Mouse (Mus musculus): ENCODE data around the gene Lenep. TPM values are rescaled to one million over a fixed set of nuclear protein-coding genes. Genes with fewer than 3 reads are reported as not detected.

Lenep gene
- total RNA-seq, 2 experiments from 2014 or later, result 1.1 to 3.5 TPM

DNA sequence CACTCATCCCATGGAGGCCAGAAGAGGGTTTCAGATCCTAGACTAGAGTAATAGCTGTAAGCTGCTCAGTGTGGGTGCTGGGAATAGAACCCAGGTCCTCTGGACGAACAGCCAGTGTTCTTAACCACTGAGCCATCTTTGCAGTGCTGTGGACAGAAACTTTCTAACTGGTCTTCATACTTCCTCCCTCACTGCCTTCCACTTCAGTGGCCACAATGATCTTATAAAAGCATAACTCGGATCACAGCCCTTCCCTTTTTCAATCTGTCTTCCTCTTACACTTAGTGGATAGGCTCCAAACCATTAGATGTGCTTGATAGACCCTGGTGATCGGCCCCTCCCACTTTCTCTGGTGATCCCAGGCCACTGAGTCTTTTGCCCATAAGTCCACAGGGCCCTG lies 42.4 kb downstream of the Lenep start:
- intact Hi-C loops (cut with DNase I), result no loop called here
- no peak for TF ChIP-seq CTCF (IDR thresholded peaks at IDR 0.05)
- H3K4me3 ChIP-seq, result no peak overlapping the region

DNA sequence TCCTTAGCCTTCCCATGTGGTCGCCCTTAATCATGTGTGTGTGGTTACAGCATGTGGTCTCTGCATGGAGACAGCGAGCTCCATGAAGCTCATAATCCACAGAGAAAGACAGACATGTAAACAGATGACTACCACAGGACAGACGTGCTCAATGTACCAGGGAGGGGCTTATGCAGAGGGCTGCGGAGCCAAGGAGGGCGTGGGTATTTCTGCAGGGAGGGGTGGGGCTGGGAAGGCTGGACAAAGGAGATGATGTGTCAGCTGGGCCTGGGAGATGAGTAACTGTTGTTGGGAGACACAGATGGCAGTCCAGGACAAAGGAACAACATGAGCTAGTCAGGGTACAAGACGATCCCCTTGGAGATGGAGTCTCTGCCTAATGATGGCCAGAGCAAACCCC lies 43.0 kb downstream of the Lenep start:
- Histone ChIP-seq H3K4me3 (no peak overlapping the region), H3K27ac (no peak overlapping the region)
- TF ChIP-seq CTCF (IDR thresholded peaks at IDR 0.05), result no peak
- no peak for DNase-seq (ENCODE audit: extremely low spot score in 1 of 2, low spot score in 2 of 2)
- intact Hi-C loops (cut with DNase I), result no loop called here

More for the DNA sequence above, 42.4 kb downstream of the Lenep start:
- no peak overlapping the region for H3K27ac ChIP-seq
- no peak for DNase-seq (ENCODE audit: extremely low spot score in 1 of 2, low spot score in 2 of 2)

DNA sequence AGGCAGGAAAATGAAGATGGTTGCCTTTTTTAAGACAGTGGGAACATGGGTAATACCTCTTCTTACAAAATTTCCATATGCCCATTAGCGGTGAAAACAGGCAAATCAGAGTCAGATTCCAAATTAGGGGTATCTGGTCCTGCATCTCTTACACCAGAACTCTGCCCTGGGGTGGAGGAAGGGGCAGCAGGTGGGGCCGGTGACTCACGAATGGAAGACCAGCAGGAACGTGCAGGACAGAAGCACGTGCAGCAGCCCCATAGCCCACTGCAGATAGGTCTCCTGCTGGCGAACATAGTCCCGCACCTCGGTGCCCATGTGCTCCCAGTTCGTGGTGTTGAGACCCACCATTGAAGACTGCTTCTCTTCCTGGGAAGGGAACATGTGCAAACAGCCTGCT lies 46.6 kb downstream of the Lenep start:
- Histone ChIP-seq H3K27ac (no peak overlapping the region), H3K4me3 (no peak overlapping the region)
- no peak for TF ChIP-seq CTCF (IDR thresholded peaks at IDR 0.05)
- no peak for DNase-seq (ENCODE audit: extremely low spot score in 1 of 2, low spot score in 2 of 2)
- intact Hi-C loops (cut with DNase I), result no loop called here

DNA sequence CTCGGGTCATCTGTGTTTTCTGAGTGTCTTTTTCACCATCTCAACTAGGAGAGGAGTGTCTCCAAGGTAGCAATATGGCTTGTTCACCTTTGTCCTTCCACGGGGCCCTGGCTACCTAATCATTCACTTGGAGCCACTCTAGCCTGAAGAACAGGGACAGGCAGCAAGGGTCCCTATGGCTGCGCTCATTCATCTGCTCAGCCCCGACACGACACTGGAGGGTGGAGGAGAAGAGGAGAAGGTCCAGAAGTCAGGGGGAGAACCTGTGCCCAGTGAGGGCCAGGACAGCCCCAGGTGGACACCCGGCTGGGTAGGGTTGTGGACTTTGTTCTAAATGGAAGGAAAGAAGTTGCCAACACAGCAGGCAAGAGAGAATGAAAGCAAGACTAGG lies 47.1 kb downstream of the Lenep start:
- DNase-seq (ENCODE audit: extremely low spot score in 1 of 2, low spot score in 2 of 2), result no peak
- intact Hi-C loops (cut with DNase I), result loop anchor here (2.0 kb wide), 1 partner anchor 39 kb away; no protein-coding TSS in a partner anchor
- TF ChIP-seq CTCF (IDR thresholded peaks at IDR 0.05), result no peak
- H3K4me3 ChIP-seq, result no peak overlapping the region
- H3K27ac ChIP-seq, result no peak overlapping the region

DNA sequence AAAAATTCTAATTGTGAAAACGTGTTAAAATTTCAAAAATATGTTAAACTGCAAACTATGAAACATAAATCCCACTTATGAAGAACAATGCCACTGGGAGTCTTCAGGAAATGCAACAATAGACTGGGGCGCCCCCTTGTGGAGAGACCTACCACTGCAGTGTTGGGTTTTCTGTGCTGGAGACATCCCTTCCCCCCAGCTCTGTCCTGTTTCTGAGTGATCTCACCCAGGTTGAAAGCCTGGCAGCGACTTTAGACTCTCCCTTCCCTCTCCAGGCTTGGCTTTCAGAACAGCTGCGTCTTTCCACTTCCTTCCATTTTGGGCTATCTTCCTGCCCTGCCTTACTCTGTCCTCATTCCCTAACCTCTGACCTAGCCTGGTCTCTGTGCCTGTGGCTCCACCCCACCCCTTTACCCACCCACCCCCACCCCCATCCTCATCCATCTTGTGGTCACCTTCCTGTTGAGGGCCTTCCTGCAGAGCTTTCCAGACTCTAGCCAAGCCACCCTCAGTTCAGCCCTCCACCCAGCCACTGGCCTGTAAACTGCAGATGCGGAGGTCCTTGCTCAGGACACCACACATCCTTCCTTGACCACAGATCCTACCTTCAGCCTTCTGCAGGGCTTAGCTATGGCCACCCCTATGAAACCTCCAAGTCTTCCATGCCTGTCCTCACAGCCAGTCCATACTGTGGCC lies 47.6 kb downstream of the Lenep start:
- Histone ChIP-seq H3K27ac (no peak overlapping the region), H3K4me3 (no peak overlapping the region)
- peak; percentile 99 for TF ChIP-seq CTCF (IDR thresholded peaks at IDR 0.05)
- intact Hi-C loops (cut with DNase I), result loop anchor here (2.0 kb wide), 1 partner anchor 38 kb away; no protein-coding TSS in a partner anchor
- peak; percentile 83 to 92 for DNase-seq (ENCODE audit: extremely low spot score in 1 of 2, low spot score in 2 of 2)

DNA sequence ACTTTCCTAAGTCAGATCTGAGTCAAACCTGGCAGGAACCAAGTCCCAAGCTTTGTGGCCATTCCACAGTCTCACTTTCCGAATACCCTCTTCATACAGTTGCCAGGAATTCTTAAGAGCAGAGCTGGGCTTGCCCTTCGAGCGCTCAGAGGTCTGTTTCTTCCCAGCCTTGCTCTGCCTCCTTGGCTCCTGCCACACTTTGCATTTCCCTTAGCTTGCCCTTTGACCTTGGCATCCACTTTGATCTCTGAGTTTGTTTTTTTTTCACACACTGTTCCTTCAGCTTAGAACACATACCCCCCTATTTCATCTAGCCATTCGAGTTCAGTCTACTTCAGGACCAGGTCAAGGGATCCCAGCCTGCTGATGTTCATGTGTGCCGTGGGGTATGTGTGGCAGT lies 51.3 kb downstream of the Lenep start:
- Histone ChIP-seq H3K27ac (no peak overlapping the region), H3K4me3 (no peak overlapping the region)
- no peak for DNase-seq (ENCODE audit: extremely low spot score in 1 of 2, low spot score in 2 of 2)
- TF ChIP-seq CTCF (IDR thresholded peaks at IDR 0.05), result no peak
- intact Hi-C loops (cut with DNase I), result no loop called here

Other genes with a start within 250 kb of the Lenep start
- gene Hcn3, start 242.6 kb downstream of the Lenep start, total RNA-seq (2021), result 10 to 100 TPM; 14.9 to 20.9 TPM
- gene Clk2, start 238.0 kb downstream of the Lenep start, total RNA-seq (2021), result 10 to 100 TPM; 45.6 to 46.3 TPM
- 10 to 100 TPM; 64.0 to 64.7 TPM for gene Scamp3, start 225.3 kb downstream of the Lenep start, total RNA-seq (2021)
- 10 to 100 TPM; 56.9 to 60.4 TPM for gene Fam189b, start 219.7 kb downstream of the Lenep start, total RNA-seq (2021)
- gene Gba, start 199.9 kb downstream of the Lenep start, total RNA-seq (2021), result 10 to 100 TPM; 64.9 to 66.8 TPM
- gene Thbs3, start 187.6 kb downstream of the Lenep start, total RNA-seq (2021), result 10 to 100 TPM; 21.2 to 21.9 TPM
- gene Mtx1, start 175.7 kb downstream of the Lenep start, total RNA-seq (2021), result 10 to 100 TPM; 96.2 to 99.9 TPM
- under 1 TPM; 0.29 to 0.33 TPM for gene Muc1, start 173.7 kb downstream of the Lenep start, total RNA-seq (2021)
- 10 to 100 TPM; 63.2 to 71.4 TPM for gene Krtcap2, start 156.8 kb downstream of the Lenep start, total RNA-seq (2021)
- gene Trim46, start 156.5 kb downstream of the Lenep start, total RNA-seq (2021), result 10 to 100 TPM; 82.8 to 85.1 TPM
- 10 to 100 TPM; 50.9 to 53.1 TPM for gene Dpm3, start 143.4 kb downstream of the Lenep start, total RNA-seq (2021)
- 10 to 100 TPM; 36.0 to 38.6 TPM for gene Slc50a1, start 132.2 kb downstream of the Lenep start, total RNA-seq (2021)
- gene Efna1, start 121.7 kb downstream of the Lenep start, total RNA-seq (2021), result 1 to 10 TPM; 5.5 to 5.9 TPM
- 10 to 100 TPM; 49.3 to 55.0 TPM for gene Efna3, start 79.8 kb downstream of the Lenep start, total RNA-seq (2021)
- under 1 TPM in 1 of 2 experiments, not detected in 1; 0.21 TPM for gene Efna4, start 64.8 kb downstream of the Lenep start, total RNA-seq (2021)
- gene Adam15, start 52.8 kb downstream of the Lenep start, total RNA-seq (2021), result 100 to 1,000 TPM; 106 to 115 TPM
- gene Dcst2, start 40.8 kb downstream of the Lenep start, total RNA-seq (2021), result under 1 TPM; 0.29 to 0.40 TPM
- gene Dcst1, start 37.5 kb downstream of the Lenep start, total RNA-seq (2021), result under 1 TPM in 1 of 2 experiments, not detected in 1; 0.28 TPM
- gene Zbtb7b, start 8.0 kb downstream of the Lenep start, total RNA-seq (2021), result 10 to 100 TPM; 12.4 to 13.2 TPM
- gene Flad1, start 9.1 kb upstream of the Lenep start, total RNA-seq (2021), result 10 to 100 TPM; 34.5 to 37.8 TPM
- 1 to 10 TPM; 1.8 to 2.3 TPM for gene Cks1b, start 15.6 kb upstream of the Lenep start, total RNA-seq (2021)
- gene Shc1, start 15.7 kb upstream of the Lenep start, total RNA-seq (2021), result 10 to 100 TPM; 12.9 to 16.4 TPM
- 10 to 100 TPM; 51.0 to 54.5 TPM for gene Pygo2, start 27.4 kb upstream of the Lenep start, total RNA-seq (2021)
- gene Pbxip1, start 33.9 kb upstream of the Lenep start, total RNA-seq (2021), result 10 to 100 TPM; 33.8 to 34.8 TPM
- gene Pmvk, start 51.7 kb upstream of the Lenep start, total RNA-seq (2021), result 10 to 100 TPM; 32.1 to 35.0 TPM
- gene Kcnn3, start 117.4 kb upstream of the Lenep start, total RNA-seq (2021), result 10 to 100 TPM; 18.2 to 27.3 TPM